Mouse (Mus musculus): ENCODE data around the gene Lhfp. TPM values are rescaled to one million over a fixed set of nuclear protein-coding genes. Genes with fewer than 3 reads are reported as not detected.

Gene Lhfp
- polyA plus RNA-seq, 1 experiment from 2014 or later = 50.1 TPM

GRCm38 (mm10) chr3:53310615-53311014 lies 269.3 kb downstream of the Lhfp start:
- no peaks in the 10 kb centered on the region for H3K9me3 ChIP-seq (ENCODE audit: control insufficient read depth, low read length)
- no peak for ATAC-seq (ENCODE audit: insufficient read depth, low FRiP score, low TSS enrichment)
- 86% methylated on average over 2 of the region's 2 CpGs for WGBS

More at GRCm38 (mm10) chr3:53310615-53311014, 269.3 kb downstream of the Lhfp start:
- Histone ChIP-seq H3K9ac (ENCODE audit: low read length) (no peak overlapping the region), H3K4me1 (ENCODE audit: control insufficient read depth, insufficient read depth, low read length) (no peaks in the 10 kb centered on the region), H3K27me3 (ENCODE audit: control insufficient read depth, insufficient read depth, low read length) (no peaks in the 10 kb centered on the region), H3K36me3 (ENCODE audit: control insufficient read depth, insufficient read depth, low read length) (no peaks in the 10 kb centered on the region), H3K4me3 (ENCODE audit: low read depth, low read length) (no peak overlapping the region), H3K27ac (ENCODE audit: low read depth, low read length) (no peak overlapping the region), H3K4me2 (ENCODE audit: low read depth) (no peak overlapping the region)
- no peak for DNase-seq (ENCODE audit: low spot score)

Other genes starting within 250 kb of the Lhfp start
- gene Cog6, start 24.3 kb upstream of the Lhfp start, polyA plus RNA-seq (2014; fragmentation: Nextera tagmentation; extraction: Ambion mirVana) = 54.9 and 55.6 TPM in 2 replicates

Data from neural tube, embryonic 11.5 days (tissue).